Mouse (Mus musculus) kidney, postnatal 0 days (tissue): ENCODE measurements around the gene Rtel1. TPM values are rescaled to one million over a fixed set of nuclear protein-coding genes. Genes with fewer than 3 reads are reported as not detected.

Experiments
- ATAC-seq: fragments of 200-750 bp; cut with Nextera tagmentation; replicated peaks from 2 replicates; pipeline ENCODE4 v1.8.0; 2017; ENCODE audit warnings: low read depth, moderate number of reproducible peaks, moderate TSS enrichment, moderate library complexity; ENCODE audit not compliant: low FRiP score
- DNase-seq: peaks from one replicate; pipeline ENCODE4 v3.0.0-alpha.2; 2016; ENCODE audit warnings: low spot score
- H3K27ac ChIP-seq: fragments of 300-500 bp; sonication (generic); 2 replicates; pipeline ENCODE4 v1.5.1; 2014; ENCODE audit warnings: mild to moderate bottlenecking
- H3K27me3 ChIP-seq: fragments of 300-500 bp; sonication (generic); 2 replicates; pipeline ENCODE4 v1.6.1; 2014; ENCODE audit warnings: low read length, mixed read lengths; ENCODE audit not compliant: insufficient read depth
- H3K36me3 ChIP-seq: fragments of 300-500 bp; sonication (generic); 2 replicates; pipeline ENCODE4 v1.6.1; 2014; ENCODE audit warnings: low read length, mixed read lengths; ENCODE audit not compliant: insufficient read depth
- H3K4me1 ChIP-seq: fragments of 300-500 bp; sonication (generic); replicated peaks from 2 replicates; pipeline ENCODE4 v1.6.1; 2014; ENCODE audit warnings: antibody characterized with exemption, low read length, mixed read lengths; ENCODE audit not compliant: insufficient read depth
- H3K4me2 ChIP-seq: fragments of 300-500 bp; sonication (generic); 2 replicates; pipeline ENCODE4 v1.6.1; 2014; ENCODE audit warnings: mild to moderate bottlenecking, low read length, moderate library complexity, mixed read lengths
- H3K4me3 ChIP-seq: fragments of 300-500 bp; sonication (generic); replicated peaks from 2 replicates; pipeline ENCODE4 v1.5.1; 2014; ENCODE audit warnings: low read depth, low read length
- H3K9ac ChIP-seq: fragments of 300-500 bp; sonication (generic); 2 replicates; pipeline ENCODE4 v1.6.1; 2014; ENCODE audit warnings: low read depth, low read length
- H3K9me3 ChIP-seq: fragments of 300-500 bp; sonication (generic); replicated peaks from 2 replicates; pipeline ENCODE4 v1.6.1; 2016; ENCODE audit warnings: low read length, inconsistent platforms, mixed read lengths
- CTCF ChIP-seq: IDR thresholded peaks from 2 replicates; pipeline ENCODE4 v1.5.1; 2016; ENCODE audit warnings: antibody characterized with exemption, low read depth, mild to moderate bottlenecking, moderate library complexity
- WGBS: fragments of 180-500 bp; shearing (Covaris S2); extraction: QIAGEN DNeasy Blood & Tissue Kit; methylation state at CpG from one replicate; pipeline ENCODE4 v1.1.7; 2014; 5-methylcytosine and 5-hydroxymethylcytosine counted together
- polyA plus RNA-seq: library from polyadenylated mRNA; unstranded; fragments of >200 nt; fragmentation: Nextera tagmentation; extraction: Ambion mirVana; gene quantifications from 2 replicates; pipeline ENCODE4 v1.2.1, GENCODE M21; 2015

Gene Rtel1
- 16.8 and 24.2 TPM in 2 replicates for polyA plus RNA-seq

GRCm38 (mm10) chr2:181319248-181320102 lies at the start of gene Rtel1:
TSS of gene Rtel1 (plus strand) at chr2:181319739.
- Histone ChIP-seq H3K27me3 (peaks cover 5% of the 10 kb centered on the region), H3K36me3 (peaks cover 16% of the 10 kb centered on the region), H3K4me3 (peak within 1 kb of the TSS; percentile 62), H3K27ac (0 out of 2 replicates have a peak within 1 kb of the TSS, but pooled peaks have one; percentile 15), H3K4me2 (peak within 1 kb of the TSS; percentile 70), H3K4me1 (peaks cover 6% of the 10 kb centered on the region), H3K9ac (peak within 1 kb of the TSS; percentile 61), H3K9me3 (no peaks in the 10 kb centered on the region)
- peak; percentile 90 for DNase-seq
- ATAC-seq: peak; percentile 91
- WGBS: 5% methylated on average over 40 of the region's 40 CpGs
- TF ChIP-seq CTCF: no peak

DNA sequence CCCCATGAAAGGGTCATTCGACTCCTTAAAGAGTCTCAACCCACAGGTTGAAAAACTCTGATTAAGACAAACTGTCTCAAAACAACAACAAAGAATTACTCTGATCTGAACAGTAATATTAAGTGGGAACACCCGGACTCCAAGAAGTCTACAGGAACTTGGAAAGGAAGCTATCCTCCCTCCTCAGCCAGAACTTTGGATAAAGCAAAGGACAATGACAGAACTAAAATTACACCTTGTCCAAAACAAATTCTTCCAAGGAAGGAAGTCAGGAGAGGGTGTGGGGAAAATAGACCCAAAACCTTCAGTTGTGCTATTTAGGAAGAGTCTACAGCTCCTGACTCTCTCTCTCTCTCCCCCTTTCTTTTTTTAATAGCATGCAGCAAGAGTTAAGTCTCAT lies 47.4 kb upstream of the Rtel1 start:
- Histone ChIP-seq H3K4me1 (no peaks in the 10 kb centered on the region), H3K9me3 (no peaks in the 10 kb centered on the region), H3K27ac (no peak overlapping the region), H3K4me3 (no peak overlapping the region), H3K4me2 (no peak overlapping the region), H3K27me3 (no peaks in the 10 kb centered on the region), H3K9ac (no peak overlapping the region), H3K36me3 (peaks cover 32% of the 10 kb centered on the region)
- DNase-seq (no peak), ATAC-seq (no peak)
- 72% methylated on average over 2 of the region's 2 CpGs for WGBS
- TF ChIP-seq CTCF: no peak

- Histone ChIP-seq H3K9me3 (no peaks in the 10 kb centered on the region), H3K4me3 (no peak overlapping the region), H3K27me3 (no peaks in the 10 kb centered on the region), H3K27ac (no peak overlapping the region), H3K4me2 (no peak overlapping the region), H3K4me1 (no peaks in the 10 kb centered on the region), H3K36me3 (peaks cover 37% of the 10 kb centered on the region), H3K9ac (no peak overlapping the region)
- no peak for ATAC-seq
- no peak for DNase-seq
- TF ChIP-seq CTCF: no peak
- WGBS: 94% methylated on average over 2 of the region's 2 CpGs
These were observed 45.7 kb upstream of the Rtel1 start for GRCm38 (mm10) chr2:181273829-181274228.

GRCm38 (mm10) chr2:181274639-181275038 lies 44.9 kb upstream of the Rtel1 start:
- no peak overlapping the region for H3K4me2 ChIP-seq
- H3K36me3 ChIP-seq: peaks cover 37% of the 10 kb centered on the region
- H3K4me1 ChIP-seq: no peaks in the 10 kb centered on the region
- TF ChIP-seq CTCF: no peak
- no peak overlapping the region for H3K4me3 ChIP-seq
- ATAC-seq: no peak
- no peak for DNase-seq
- no peaks in the 10 kb centered on the region for H3K27me3 ChIP-seq
- H3K9ac ChIP-seq: no peak overlapping the region
- WGBS: 75% methylated on average over 4 of the region's 4 CpGs
- no peaks in the 10 kb centered on the region for H3K9me3 ChIP-seq
- H3K27ac ChIP-seq: no peak overlapping the region

- WGBS: 56% methylated on average over 1 of the region's 1 CpGs
- peaks cover 28% of the 10 kb centered on the region for H3K36me3 ChIP-seq
- H3K4me3 ChIP-seq: no peak overlapping the region
- H3K27me3 ChIP-seq: no peaks in the 10 kb centered on the region
- H3K4me1 ChIP-seq: no peaks in the 10 kb centered on the region
- no peaks in the 10 kb centered on the region for H3K9me3 ChIP-seq
- ATAC-seq: no peak
- peak; percentile 12 for DNase-seq
- H3K27ac ChIP-seq: no peak overlapping the region
- TF ChIP-seq CTCF: no peak
- H3K4me2 ChIP-seq: no peak overlapping the region
- no peak overlapping the region for H3K9ac ChIP-seq
These were observed 42.8 kb upstream of the Rtel1 start for GRCm38 (mm10) chr2:181276766-181277165.

- Histone ChIP-seq H3K9me3 (no peaks in the 10 kb centered on the region), H3K4me1 (no peaks in the 10 kb centered on the region), H3K9ac (no peak overlapping the region), H3K27me3 (no peaks in the 10 kb centered on the region), H3K4me3 (no peak overlapping the region), H3K36me3 (peaks cover 32% of the 10 kb centered on the region), H3K4me2 (no peak overlapping the region), H3K27ac (no peak overlapping the region)
- TF ChIP-seq CTCF: no peak
- ATAC-seq: no peak
- 70% methylated on average over 3 of the region's 3 CpGs for WGBS
- DNase-seq: no peak
These were observed 41.7 kb upstream of the Rtel1 start for GRCm38 (mm10) chr2:181277866-181278265.

- Histone ChIP-seq H3K27ac (no peak overlapping the region), H3K36me3 (peaks cover 24% of the 10 kb centered on the region), H3K9ac (no peak overlapping the region), H3K4me3 (no peak overlapping the region), H3K4me2 (no peak overlapping the region), H3K4me1 (no peaks in the 10 kb centered on the region), H3K27me3 (no peaks in the 10 kb centered on the region), H3K9me3 (no peaks in the 10 kb centered on the region)
- TF ChIP-seq CTCF: no peak
- no peak for ATAC-seq
- 57% methylated on average over 1 of the region's 1 CpGs for WGBS
- DNase-seq: no peak
These were observed 39.6 kb upstream of the Rtel1 start for GRCm38 (mm10) chr2:181279968-181280367.
